Mouse (Mus musculus) cerebellum, adult 18-20 months (tissue): ENCODE measurements at regions not wholly inside any gene's neighbourhood (a gene's known extent, or its start where the extent isn't known, plus 50 kb on each side); places are given as distances from the start of the nearest gene placed in this dataset.

ENCODE experiments used
- DNase-seq, 2 experiments: peaks; one replicate each; pipeline ENCODE4 v3.0.0; 2021

- DNase-seq: no peak
Measured at GRCm38 (mm10) chr4:84805431-84805830, 78.7 kb upstream of the Cntln start.

GRCm38 (mm10) chr4:84793156-84793919 is 90.8 kb upstream of the Cntln start:
- DNase-seq: no peak

- peak in 1 of 2 experiments; percentile 4 for DNase-seq
Measured at GRCm38 (mm10) chr4:84786583-84786982, 97.5 kb upstream of the Cntln start.

GRCm38 (mm10) chr4:84768161-84768560 is 93.1 kb upstream of the Bnc2 start:
- no peak for DNase-seq

GRCm38 (mm10) chr4:84766708-84767425 is 91.8 kb upstream of the Bnc2 start:
- no peak for DNase-seq

GRCm38 (mm10) chr4:84757172-84757571 is 82.1 kb upstream of the Bnc2 start:
- DNase-seq: no peak

- DNase-seq: no peak
Measured at GRCm38 (mm10) chr4:84752613-84753185, 77.6 kb upstream of the Bnc2 start.

- no peak for DNase-seq
Measured at GRCm38 (mm10) chr4:84741301-84741700, 66.2 kb upstream of the Bnc2 start.

GRCm38 (mm10) chr4:84740816-84741215 is 65.7 kb upstream of the Bnc2 start:
- no peak for DNase-seq
